Mouse (Mus musculus) liver, embryonic 14.5 days (tissue): ENCODE measurements around the gene Mrpl37. TPM values are rescaled to one million over a fixed set of nuclear protein-coding genes. Genes with fewer than 3 reads are reported as not detected.

Experiments
- ATAC-seq: fragments of 200-750 bp; cut with Nextera tagmentation; 2 replicates; pipeline ENCODE4 v1.8.0; 2017; ENCODE audit warnings: moderate number of reproducible peaks, mild to moderate bottlenecking, moderate library complexity; ENCODE audit not compliant: insufficient read depth
- DNase-seq, 3 experiments: peaks; one replicate each; pipeline ENCODE4 v3.0.0-alpha.2; 2012 to 2013; ENCODE audit warnings: low read depth in 3 of 3, low spot score in 3 of 3
- H3K27ac ChIP-seq: fragments of 300-500 bp; sonication (generic); 2 replicates; pipeline ENCODE4 v1.5.1; 2014; ENCODE audit warnings: moderate library complexity, mild to moderate bottlenecking, control low read depth, inconsistent platforms
- H3K27me3 ChIP-seq: fragments of 300-500 bp; sonication (generic); 2 replicates; pipeline ENCODE4 v1.6.1; 2014; ENCODE audit warnings: mild to moderate bottlenecking, low read length, moderate library complexity; ENCODE audit not compliant: control insufficient read depth, insufficient read depth
- H3K36me3 ChIP-seq: fragments of 300-500 bp; sonication (generic); replicated peaks from 2 replicates; pipeline ENCODE4 v1.6.1; 2014; ENCODE audit warnings: low read depth; ENCODE audit not compliant: control insufficient read depth, insufficient read depth
- H3K4me1 ChIP-seq, 2 experiments: fragments of 200-500 bp in 1 of 2; fragments of 300-500 bp in 1 of 2; sonication (generic) in 1 of 2; replicated peaks; 2 replicates each; pipeline ENCODE4 v1.6.1; 2012 to 2014; ENCODE audit warnings: antibody characterized with exemption in 1 of 2, inconsistent platforms in 1 of 2, low read length in 1 of 2; ENCODE audit not compliant: control insufficient read depth in 2 of 2, insufficient read depth in 2 of 2
- H3K4me2 ChIP-seq: fragments of 300-500 bp; sonication (generic); 2 replicates; pipeline ENCODE4 v1.6.1; 2014; ENCODE audit warnings: low read depth, mild to moderate bottlenecking, control low read depth, moderate library complexity
- H3K4me3 ChIP-seq, 2 experiments: fragments of 200-500 bp in 1 of 2; fragments of 300-500 bp in 1 of 2; sonication (generic) in 1 of 2; 2 replicates each; pipeline ENCODE4 v1.5.1; 2012 to 2014; ENCODE audit warnings: low read depth in 2 of 2, low read length in 2 of 2, mild to moderate bottlenecking in 2 of 2, control low read depth in 1 of 2, inconsistent platforms in 1 of 2, moderate library complexity in 1 of 2; ENCODE audit not compliant: insufficient read depth in 1 of 2
- H3K9ac ChIP-seq: fragments of 300-500 bp; sonication (generic); replicated peaks from 2 replicates; pipeline ENCODE4 v1.6.1; 2014; ENCODE audit warnings: mild to moderate bottlenecking, control low read depth, moderate library complexity
- H3K9me3 ChIP-seq: fragments of 300-500 bp; sonication (generic); 2 replicates; pipeline ENCODE4 v1.6.1; 2016; ENCODE audit warnings: low read length, mixed read lengths; ENCODE audit not compliant: control insufficient read depth
- CTCF ChIP-seq: IDR thresholded peaks from 2 replicates; pipeline ENCODE4 v1.5.1; 2016; ENCODE audit warnings: antibody characterized with exemption, low read depth, control low read depth
- EP300 ChIP-seq: IDR thresholded peaks from 2 replicates; pipeline ENCODE4 v1.6.1; 2016; ENCODE audit warnings: antibody characterized with exemption, low read depth
- WGBS: fragments of 180-500 bp; shearing (Covaris S2); extraction: QIAGEN DNeasy Blood & Tissue Kit; methylation state at CpG from one replicate; pipeline ENCODE4 v1.1.7; 2014; ENCODE audit not compliant: insufficient replicate concordance; 5-methylcytosine and 5-hydroxymethylcytosine counted together
- polyA plus RNA-seq, 2 experiments: library from polyadenylated mRNA; depleted of rRNA in 1 of 2; stranded (reverse) in 1 of 2; unstranded in 1 of 2; fragments of >200 nt; fragmentation: Nextera tagmentation in 1 of 2; extraction: Ambion mirVana in 1 of 2; gene quantifications; 2 replicates each; pipeline versions ENCODE4 v1.2.1 to v1.2.3; 2012 to 2014

The Mrpl37 gene
- polyA plus RNA-seq, 2 experiments = 36.4 to 57.9 TPM

DNA sequence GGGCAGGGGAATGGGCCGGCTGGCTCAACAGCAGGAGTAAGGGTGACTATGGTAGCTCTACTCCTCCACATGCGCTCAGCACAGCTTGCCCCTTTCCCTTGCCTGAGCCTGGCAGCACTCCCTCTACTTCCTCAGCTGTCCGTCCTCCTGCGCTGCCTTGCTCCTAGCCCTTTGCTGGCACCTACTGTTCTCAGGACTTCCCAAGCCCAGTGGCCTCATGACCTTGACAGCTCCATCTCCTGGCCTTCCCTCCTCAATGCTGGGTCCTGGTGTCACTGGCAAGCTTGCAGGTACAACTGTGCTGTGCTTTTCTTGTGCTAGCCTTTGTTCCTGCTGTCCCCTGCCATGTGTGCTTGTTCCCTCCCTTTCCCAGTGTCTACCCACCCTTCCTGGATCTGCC is 16.5 kb upstream of the Mrpl37 start:
- Histone ChIP-seq H3K4me3 (no peak overlapping the region), H3K4me2 (no peak overlapping the region), H3K4me1 (peaks cover 0 to 2% of the 10 kb centered on the region in 2 experiments; a peak in 2 of 4 replicates), H3K36me3 (no peaks in the 10 kb centered on the region), H3K27me3 (no peaks in the 10 kb centered on the region), H3K27ac (no peak overlapping the region), H3K9ac (no peak overlapping the region), H3K9me3 (no peaks in the 10 kb centered on the region)
- ATAC-seq (no peak), DNase-seq (no peak)
- TF ChIP-seq EP300 (no peak), CTCF (no peak)
- 69% methylated on average over 4 of the region's 4 CpGs for WGBS

DNA sequence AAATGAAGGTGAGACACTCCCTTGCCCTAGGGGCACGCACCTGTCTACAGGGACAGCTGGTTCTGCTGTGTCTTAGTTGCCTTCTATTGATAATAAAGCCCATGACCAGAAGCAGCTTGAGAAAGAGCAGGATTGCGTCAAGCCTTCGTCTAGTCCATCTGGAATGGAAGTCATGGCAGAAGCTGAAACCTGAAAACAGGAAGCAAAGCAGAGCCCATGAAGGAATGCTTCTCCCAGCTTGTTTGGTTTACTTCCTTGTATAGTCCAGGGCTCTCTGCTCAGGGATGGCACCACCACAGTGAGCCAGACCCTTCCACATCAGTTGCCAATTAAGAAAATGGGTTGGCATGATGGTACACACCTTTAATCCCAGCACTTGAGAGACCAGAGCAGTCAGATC is 15.5 kb upstream of the Mrpl37 start:
- Histone ChIP-seq H3K4me3 (no peak overlapping the region), H3K4me2 (no peak overlapping the region), H3K27me3 (no peaks in the 10 kb centered on the region), H3K36me3 (no peaks in the 10 kb centered on the region), H3K27ac (no peak overlapping the region), H3K9ac (no peak overlapping the region), H3K9me3 (no peaks in the 10 kb centered on the region), H3K4me1 (peaks cover 0 to 2% of the 10 kb centered on the region in 2 experiments; a peak in 2 of 4 replicates)
- 57% methylated on average over 3 of the region's 3 CpGs for WGBS
- no peak for ATAC-seq
- no peak for DNase-seq
- TF ChIP-seq CTCF (no peak), EP300 (no peak)

DNA sequence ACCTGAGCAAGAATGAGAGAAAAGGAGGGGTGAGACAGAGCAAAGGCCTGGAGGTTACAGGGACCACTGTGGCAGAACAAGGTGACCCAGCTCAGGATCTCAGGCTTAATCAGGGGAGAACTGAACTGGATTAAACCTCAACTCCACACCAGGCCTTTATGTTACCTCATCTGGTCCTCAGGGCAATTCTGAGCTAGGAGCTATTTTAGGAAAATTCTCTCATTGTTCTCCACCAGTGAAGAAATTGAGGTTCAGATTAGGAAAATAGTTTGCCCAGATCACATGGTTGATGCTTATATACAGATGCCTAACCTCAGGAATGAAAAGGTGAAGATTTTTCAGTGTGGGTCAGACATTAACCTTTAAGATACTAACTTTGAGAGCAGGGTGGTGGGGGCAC is 13.0 kb upstream of the Mrpl37 start:
- H3K9me3 ChIP-seq = no peaks in the 10 kb centered on the region
- no peak overlapping the region for H3K4me2 ChIP-seq
- no peak overlapping the region for H3K4me3 ChIP-seq
- TF ChIP-seq CTCF (no peak), EP300 (no peak)
- H3K27me3 ChIP-seq = no peaks in the 10 kb centered on the region
- DNase-seq (no peak), ATAC-seq (no peak)
- no peak overlapping the region for H3K27ac ChIP-seq
- no peak overlapping the region for H3K9ac ChIP-seq
- no peaks in the 10 kb centered on the region for H3K36me3 ChIP-seq
- H3K4me1 ChIP-seq = peaks cover 0 to 2% of the 10 kb centered on the region in 2 experiments; a peak in 2 of 4 replicates

DNA sequence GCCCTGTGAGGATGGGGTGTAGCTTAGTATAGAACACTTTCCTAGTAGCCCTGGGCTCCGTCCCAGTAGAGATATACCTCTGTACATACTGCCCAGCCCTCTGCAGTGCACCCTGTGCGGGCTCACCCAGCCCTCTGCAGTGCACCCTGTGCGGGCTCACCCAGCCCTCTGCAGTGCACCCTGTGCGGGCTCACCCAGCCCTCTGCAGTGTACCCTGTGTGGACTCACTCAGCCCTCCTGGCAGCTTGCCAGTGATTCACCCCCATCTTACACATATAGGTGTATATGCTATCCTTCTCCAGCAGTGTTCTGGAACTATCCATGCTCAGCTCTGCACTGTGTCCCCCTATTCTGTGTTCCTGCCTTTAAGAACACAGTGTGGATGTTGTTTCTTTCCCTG is 12.2 kb upstream of the Mrpl37 start:
- no peak overlapping the region for H3K4me2 ChIP-seq
- DNase-seq (no peak), ATAC-seq (no peak)
- WGBS = 64% methylated on average over 4 of the region's 4 CpGs
- no peaks in the 10 kb centered on the region for H3K36me3 ChIP-seq
- H3K27me3 ChIP-seq = no peaks in the 10 kb centered on the region
- no peak overlapping the region for H3K27ac ChIP-seq
- no peaks in the 10 kb centered on the region for H3K9me3 ChIP-seq
- H3K4me3 ChIP-seq = no peak overlapping the region
- TF ChIP-seq CTCF = no peak
- TF ChIP-seq EP300 = no peak
- H3K9ac ChIP-seq = no peak overlapping the region
- peaks cover 0 to 2% of the 10 kb centered on the region in 2 experiments; a peak in 2 of 4 replicates for H3K4me1 ChIP-seq

DNA sequence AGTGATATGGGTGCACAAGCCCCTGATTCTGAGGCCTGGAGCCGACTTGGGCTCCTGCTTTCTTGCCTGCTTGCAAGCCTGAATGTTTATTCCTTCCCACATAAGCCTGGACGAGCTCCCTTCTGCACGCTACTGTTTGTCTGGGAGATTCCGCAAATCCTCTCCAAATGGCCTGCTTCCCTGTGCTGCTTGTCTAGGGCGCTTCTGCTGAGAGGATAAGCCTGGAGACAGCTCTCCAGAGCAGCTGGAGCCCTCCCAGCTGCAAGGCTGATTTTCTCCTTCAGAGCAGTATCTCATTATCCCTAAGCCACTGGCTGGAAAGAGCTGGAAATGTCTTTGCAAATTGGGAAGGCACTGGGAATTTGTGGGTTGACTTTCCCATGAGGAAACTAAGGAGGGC is 8.8 kb upstream of the Mrpl37 start:
- H3K9ac ChIP-seq = no peak overlapping the region
- no peak overlapping the region for H3K4me2 ChIP-seq
- no peaks in the 10 kb centered on the region for H3K36me3 ChIP-seq
- H3K9me3 ChIP-seq = no peaks in the 10 kb centered on the region
- H3K27ac ChIP-seq = no peak overlapping the region
- DNase-seq = no peak
- WGBS = 75% methylated on average over 5 of the region's 5 CpGs
- no peaks in the 10 kb centered on the region for H3K27me3 ChIP-seq
- no peaks in the 10 kb centered on the region; a peak in 1 of 4 replicates for H3K4me1 ChIP-seq
- no peak overlapping the region for H3K4me3 ChIP-seq
- ATAC-seq = no peak
- TF ChIP-seq CTCF (no peak), EP300 (no peak)

DNA sequence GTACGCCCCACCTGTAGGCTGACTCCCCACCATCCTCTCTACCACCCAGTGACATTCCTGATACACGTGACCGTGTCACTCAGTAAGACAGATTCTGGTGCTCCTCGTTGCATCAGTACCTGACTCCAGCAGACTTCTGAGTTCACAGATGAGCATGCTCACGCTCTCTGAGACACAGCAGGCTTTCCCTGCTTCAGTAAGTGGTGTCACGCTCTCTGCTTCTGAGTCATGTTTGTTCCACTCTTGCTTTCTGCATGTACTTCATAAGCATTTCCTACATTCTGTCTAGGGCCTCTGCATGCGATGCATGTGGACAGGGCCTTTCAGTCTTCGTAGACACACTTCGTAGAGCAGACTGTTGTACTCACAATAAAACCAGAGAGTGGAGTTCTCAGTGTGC is 5.7 kb upstream of the Mrpl37 start:
- H3K4me2 ChIP-seq = no peak overlapping the region
- H3K9me3 ChIP-seq = no peaks in the 10 kb centered on the region
- no peak overlapping the region for H3K9ac ChIP-seq
- no peak for TF ChIP-seq CTCF
- TF ChIP-seq EP300 = no peak
- ATAC-seq (no peak), DNase-seq (no peak)
- no peaks in the 10 kb centered on the region for H3K27me3 ChIP-seq
- no peak overlapping the region for H3K27ac ChIP-seq
- peaks cover 0 to 4% of the 10 kb centered on the region in 2 experiments; a peak in 3 of 4 replicates for H3K4me1 ChIP-seq
- WGBS = 70% methylated on average over 9 of the region's 9 CpGs
- H3K4me3 ChIP-seq = no peak overlapping the region
- no peaks in the 10 kb centered on the region for H3K36me3 ChIP-seq
